Mouse (Mus musculus): Measurements from ENCODE around the gene Pm20d1.
A peak's percentile ranks its signal among the peaks of the same experiment; 100 is the strongest.

Pm20d1 gene

DNA sequence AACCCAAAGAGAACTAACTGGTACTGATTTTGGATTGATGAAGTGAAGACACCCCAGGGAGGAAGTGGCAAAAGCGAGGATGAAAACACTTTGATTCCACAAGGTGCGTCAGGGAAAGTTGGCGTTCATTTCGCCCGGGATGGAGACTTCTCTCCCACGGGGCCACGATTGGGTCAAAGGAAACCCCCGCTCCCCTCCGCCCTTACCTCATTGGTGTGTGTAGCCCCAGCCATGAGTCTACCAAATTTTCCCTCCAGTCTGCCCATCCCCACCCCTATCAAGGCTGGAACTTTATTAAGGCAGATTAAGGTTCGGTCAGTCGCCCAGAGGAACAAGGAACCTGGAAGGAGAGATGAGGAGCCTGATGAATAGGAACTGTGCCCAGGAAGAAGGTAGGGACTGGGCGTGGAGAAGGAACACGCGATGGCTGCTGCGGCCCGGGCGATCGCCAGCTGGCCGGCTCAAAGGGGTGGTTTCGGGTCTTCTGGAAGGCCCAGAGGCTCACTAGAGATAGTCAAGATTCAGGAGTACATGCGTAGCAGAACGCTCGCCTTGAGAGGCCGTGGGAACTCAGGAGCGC lies 30.1 kb downstream of the Pm20d1 start, which contains the start of gene Slc41a1:
TSS of gene Slc41a1 (plus strand) at position 287 of the 580 bp plus-strand sequence.
- no peak for DNase-seq (ENCODE audit: extremely low read depth, insufficient read length, low spot score)

DNA sequence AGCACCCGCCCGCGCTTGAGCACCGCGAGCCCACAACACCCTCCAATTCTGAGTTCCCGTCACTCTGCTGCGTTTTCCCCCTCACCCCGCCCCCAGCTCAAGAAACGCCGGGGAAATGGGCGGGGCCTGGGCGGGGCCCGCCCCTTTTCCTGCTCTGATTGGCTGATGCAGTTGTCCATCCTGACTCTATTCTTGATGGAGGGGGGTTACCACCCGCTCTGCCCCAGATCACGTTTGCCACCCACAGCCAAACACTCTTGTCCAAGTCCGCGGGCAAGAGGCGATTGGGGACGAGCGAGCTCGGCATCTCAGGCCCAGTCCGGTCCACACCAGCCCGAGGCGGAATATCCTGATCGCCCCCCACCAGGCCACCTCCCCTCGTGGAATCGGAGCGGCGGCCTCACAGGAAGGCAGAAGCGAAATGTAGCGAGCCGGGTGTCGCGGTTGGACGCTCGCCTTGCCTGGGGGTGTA lies 30.6 kb downstream of the Pm20d1 start:
- peak; percentile 97 for DNase-seq (ENCODE audit: extremely low read depth, insufficient read length, low spot score)

GRCm38 (mm10) chr1:131828297-131829126 lies 31.3 kb downstream of the Pm20d1 start:
- no peak for DNase-seq (ENCODE audit: extremely low read depth, insufficient read length, low spot score)

GRCm38 (mm10) chr1:131829279-131829678 lies 32.1 kb downstream of the Pm20d1 start:
- peak; percentile 14 for DNase-seq (ENCODE audit: extremely low read depth, insufficient read length, low spot score)

- peak; percentile 14 for DNase-seq (ENCODE audit: extremely low read depth, insufficient read length, low spot score)
Measured at GRCm38 (mm10) chr1:131830561-131830960, 33.4 kb downstream of the Pm20d1 start.

- no peak for DNase-seq (ENCODE audit: extremely low read depth, insufficient read length, low spot score)
Measured at GRCm38 (mm10) chr1:131830971-131831641, 33.9 kb downstream of the Pm20d1 start.

GRCm38 (mm10) chr1:131837035-131837434 lies 39.9 kb downstream of the Pm20d1 start:
- no peak for DNase-seq (ENCODE audit: extremely low read depth, insufficient read length, low spot score)

DNA sequence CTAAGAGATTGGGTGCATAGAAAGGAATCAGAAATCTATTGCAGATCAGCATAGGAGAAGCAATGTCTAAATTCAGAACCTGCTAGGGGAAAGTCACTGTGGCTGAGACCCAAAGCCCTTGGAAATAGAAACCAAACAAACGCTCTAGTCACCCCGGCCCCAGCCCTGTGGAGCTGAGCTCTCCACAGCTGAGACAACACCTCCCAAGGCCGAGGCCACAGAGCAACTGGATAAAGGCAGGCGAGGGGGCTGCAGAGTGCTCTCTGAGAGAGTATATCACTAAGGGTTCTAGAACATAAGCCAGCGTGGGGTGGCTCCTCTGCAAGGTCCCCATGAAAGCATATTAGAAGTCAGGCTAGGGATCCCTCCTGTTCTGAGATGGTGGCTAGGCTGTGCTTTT lies 41.4 kb downstream of the Pm20d1 start:
- DNase-seq (ENCODE audit: extremely low read depth, insufficient read length, low spot score) = no peak

GRCm38 (mm10) chr1:131839279-131839678 lies 42.1 kb downstream of the Pm20d1 start:
- DNase-seq (ENCODE audit: extremely low read depth, insufficient read length, low spot score) = no peak

- no peak for DNase-seq (ENCODE audit: extremely low read depth, insufficient read length, low spot score)
Measured at GRCm38 (mm10) chr1:131842221-131842620, 45.0 kb downstream of the Pm20d1 start.

- DNase-seq (ENCODE audit: extremely low read depth, insufficient read length, low spot score) = no peak
Measured at GRCm38 (mm10) chr1:131843758-131844157, 46.6 kb downstream of the Pm20d1 start.

- no peak for DNase-seq (ENCODE audit: extremely low read depth, insufficient read length, low spot score)
Measured at GRCm38 (mm10) chr1:131844883-131845282, 47.7 kb downstream of the Pm20d1 start.

DNA sequence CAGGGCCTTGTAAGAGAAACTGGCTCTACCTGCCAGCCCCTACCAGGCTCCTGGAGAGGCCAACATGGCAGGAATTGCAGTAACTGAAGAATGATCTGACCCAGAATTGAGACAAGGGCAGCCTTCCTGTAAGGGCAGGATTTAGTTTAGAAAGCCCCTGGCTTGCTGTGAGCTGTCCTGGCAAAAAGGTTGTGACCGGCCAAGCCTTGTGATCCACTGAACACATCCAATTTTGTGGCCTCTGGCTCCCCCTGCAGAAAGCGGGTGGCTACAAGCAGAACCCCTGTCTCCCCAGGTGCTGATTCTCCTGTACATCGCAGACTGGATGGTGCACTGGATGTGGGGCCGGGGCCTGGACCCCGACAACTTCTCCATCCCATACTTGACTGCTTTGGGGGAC lies 49.1 kb downstream of the Pm20d1 start:
- DNase-seq (ENCODE audit: extremely low read depth, insufficient read length, low spot score) = no peak

DNA sequence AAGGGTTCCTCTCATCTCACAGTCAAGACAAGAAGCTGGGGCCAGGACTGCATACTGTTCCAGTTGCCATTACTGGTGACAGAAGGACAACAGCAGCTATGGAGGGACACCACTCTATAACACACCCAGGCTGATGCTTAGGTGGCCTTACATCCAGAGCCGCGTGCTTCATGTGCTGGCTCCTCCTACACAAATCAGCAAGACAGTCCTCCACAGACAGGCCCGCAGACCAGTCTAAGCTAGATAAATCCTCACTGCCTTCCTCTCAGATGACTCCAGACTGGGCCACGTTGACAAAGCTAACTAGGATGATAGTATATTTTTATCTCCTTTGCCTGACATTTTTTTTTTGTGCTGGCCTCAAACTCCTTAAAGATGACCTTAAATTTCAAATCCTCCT lies 64.6 kb downstream of the Pm20d1 start:
- DNase-seq (ENCODE audit: extremely low read depth, insufficient read length, low spot score) = no peak

- no peak for DNase-seq (ENCODE audit: extremely low read depth, insufficient read length, low spot score)
Measured at GRCm38 (mm10) chr1:131865596-131865995, 68.4 kb downstream of the Pm20d1 start.

DNA sequence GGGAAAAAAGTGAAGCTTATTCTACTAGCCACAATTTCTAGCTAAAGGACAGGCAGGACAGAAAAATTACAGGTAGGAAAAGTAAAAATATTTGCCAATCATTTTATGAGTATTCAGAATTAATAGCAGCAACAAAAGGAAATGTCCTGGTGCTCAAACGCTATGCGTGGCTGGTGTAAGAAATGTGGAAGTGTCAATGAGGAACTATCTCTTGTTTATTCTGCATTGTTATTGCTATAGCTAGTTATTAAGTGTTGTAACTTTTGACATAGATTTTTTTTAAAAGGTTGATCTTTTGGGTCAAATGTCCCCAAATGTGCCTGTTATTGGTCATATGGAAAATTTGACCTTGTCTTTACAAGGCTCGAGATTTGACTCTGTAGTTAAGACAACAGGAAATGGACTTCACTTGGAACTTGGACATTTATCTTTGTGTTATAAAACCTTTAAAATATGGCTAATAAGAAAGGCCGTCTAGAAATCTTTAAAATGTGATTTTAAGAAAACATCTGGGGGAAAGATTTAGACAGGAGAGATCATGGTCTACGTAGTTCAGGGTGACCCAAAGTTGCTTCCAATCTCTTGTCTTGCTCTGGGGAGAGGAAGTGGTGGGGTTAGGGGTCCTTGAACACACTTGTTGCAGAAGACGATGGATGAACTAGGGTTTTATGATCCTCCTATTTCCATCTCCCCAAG lies 69.3 kb downstream of the Pm20d1 start:
- DNase-seq (ENCODE audit: extremely low read depth, insufficient read length, low spot score) = no peak

GRCm38 (mm10) chr1:131867093-131867945 lies 70.1 kb downstream of the Pm20d1 start, which contains the start of gene Rab29:
Gene Rab29 (plus strand): TSS chr1:131867224.
- DNase-seq (ENCODE audit: extremely low read depth, insufficient read length, low spot score) = peak; percentile 90

DNA sequence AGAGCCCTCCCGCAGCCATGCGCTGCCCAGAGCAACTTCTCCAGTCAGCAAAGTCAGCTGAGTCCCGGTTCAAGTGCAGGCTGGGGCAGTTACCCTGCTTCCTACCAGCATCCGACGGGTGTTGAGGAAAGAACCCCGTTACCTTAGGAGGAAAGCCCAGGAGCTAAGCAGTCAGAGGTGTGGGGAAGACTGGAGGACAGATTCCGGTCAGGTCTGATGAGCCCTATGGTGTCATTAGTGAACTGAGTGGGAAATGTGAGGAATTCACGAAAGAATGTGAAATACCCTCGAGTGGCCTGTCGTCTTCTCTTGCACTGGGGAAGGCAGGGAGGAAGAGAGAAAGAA lies 70.7 kb downstream of the Pm20d1 start:
- DNase-seq (ENCODE audit: extremely low read depth, insufficient read length, low spot score) = no peak

DNA sequence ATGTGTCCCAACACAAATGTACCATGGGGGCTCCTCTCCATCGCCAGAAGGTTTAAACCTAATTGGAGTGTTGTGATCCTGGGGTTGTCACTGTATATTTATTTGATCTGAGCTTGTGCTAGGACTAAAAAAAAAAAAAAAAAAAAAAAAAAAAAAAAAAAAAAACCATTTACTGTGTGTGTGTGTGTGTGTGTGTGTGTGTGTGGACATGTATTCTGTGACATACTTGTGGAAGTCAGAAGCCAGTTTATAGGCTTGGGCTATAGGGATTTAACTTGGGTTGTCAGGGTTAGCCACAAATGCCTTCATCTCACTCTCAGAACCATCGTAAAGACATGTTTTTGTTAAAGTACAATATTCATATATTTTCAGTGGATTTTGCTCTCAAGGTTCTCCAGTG lies 72.4 kb downstream of the Pm20d1 start:
- no peak for DNase-seq (ENCODE audit: extremely low read depth, insufficient read length, low spot score)

Measured in 3134 (cell line).